Mouse (Mus musculus) lung, adult 10 weeks (tissue): ENCODE measurements around the gene Pax9. TPM values are rescaled to one million over a fixed set of nuclear protein-coding genes. Genes with fewer than 3 reads are reported as not detected.

ENCODE experiments used
- polyA plus RNA-seq: library from polyadenylated mRNA; stranded (reverse); fragments of 350-450 nt; fragmentation: Illumina TruSeq; extraction: RNeasy Lipid Tissue Mini Kit (QIAGEN cat#74804); gene quantifications from one replicate; pipeline ENCODE4 v1.2.3, GENCODE M21; 2014; ENCODE audit warnings: low read depth, low replicate concordance; ENCODE audit not compliant: insufficient read depth

Gene Pax9
- 0.10 TPM for polyA plus RNA-seq

GRCm38 (mm10) chr12:56691427-56692079, at the start of gene Pax9:
Gene Pax9, plus strand, starts transcription at chr12:56691767.

Other genes with a start within 250 kb of the Pax9 start
- gene Nkx2-1, start 154.9 kb upstream of the Pax9 start, polyA plus RNA-seq, result 58.9 TPM
- not detected for gene Nkx2-9, start 78.5 kb upstream of the Pax9 start, polyA plus RNA-seq